Mouse (Mus musculus): ENCODE measurements at regions not wholly inside any gene's neighbourhood (a gene's known extent, or its start where the extent isn't known, plus 50 kb on each side); places are given as distances from the start of the nearest gene placed in this dataset.

DNA sequence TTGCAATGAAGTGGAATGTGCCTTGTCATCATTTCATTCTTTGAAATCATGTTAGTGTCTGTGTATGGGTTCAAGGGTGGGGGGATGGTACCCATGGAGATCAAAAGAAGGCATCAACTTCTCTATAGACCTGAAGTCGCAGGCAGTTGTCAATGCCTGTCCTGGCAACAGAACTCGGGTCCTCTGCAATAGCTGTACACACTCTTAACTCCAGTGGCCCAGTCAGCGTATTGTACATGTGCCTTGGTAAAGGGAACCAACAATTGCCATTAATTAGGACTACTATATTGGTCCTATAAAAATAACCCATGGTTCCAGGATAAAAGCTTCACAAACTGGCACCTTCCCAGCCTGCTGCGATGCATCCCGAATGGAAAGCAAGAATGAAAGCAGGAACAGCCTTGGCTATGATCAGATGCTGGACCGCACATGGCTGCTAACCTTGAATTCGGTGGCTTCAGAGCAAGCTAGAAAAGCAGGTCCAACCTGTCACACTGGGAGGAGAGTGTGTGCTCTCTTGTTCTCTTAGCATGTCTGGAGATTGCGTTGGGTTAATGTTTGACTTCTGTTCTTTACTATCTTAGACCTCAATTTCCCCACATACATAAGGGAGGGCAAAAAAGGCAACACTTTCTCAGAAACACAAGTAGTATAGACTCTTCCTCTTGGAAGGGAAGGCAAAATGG, 107.0 kb downstream of the Nufip1 start:
- H3K27me3 ChIP-seq (ENCODE audit: insufficient read depth, low read length): peaks cover 8% of the 10 kb centered on the region
- no peaks in the 10 kb centered on the region for H3K36me3 ChIP-seq (ENCODE audit: insufficient read depth, low read length)
- no peak overlapping the region for H3K4me3 ChIP-seq (replicated peaks; ENCODE audit: low read length)
- no peaks in the 10 kb centered on the region for H3K9me3 ChIP-seq (ENCODE audit: low read length)
- peaks cover 7% of the 10 kb centered on the region for H3K4me1 ChIP-seq (replicated peaks; ENCODE audit: low read depth, low read length)
- no peak for TF ChIP-seq NANOG (IDR thresholded peaks at IDR 0.05; ENCODE audit: borderline replicate concordance, low read length)
- TF ChIP-seq CTCF (conservative IDR thresholded peaks at IDR 0.05; ENCODE audit: low read length): no peak
- no peak for TF ChIP-seq POU5F1 (IDR thresholded peaks at IDR 0.05; ENCODE audit: borderline replicate concordance, low read length)

- H3K36me3 ChIP-seq (ENCODE audit: insufficient read depth, low read length): no peaks in the 10 kb centered on the region
- H3K9me3 ChIP-seq (ENCODE audit: low read length): no peaks in the 10 kb centered on the region
- H3K4me1 ChIP-seq (replicated peaks; ENCODE audit: low read depth, low read length): peaks cover 7% of the 10 kb centered on the region
- H3K4me3 ChIP-seq (replicated peaks; ENCODE audit: low read length): no peak overlapping the region
- no peak for TF ChIP-seq POU5F1 (IDR thresholded peaks at IDR 0.05; ENCODE audit: borderline replicate concordance, low read length)
- TF ChIP-seq NANOG (IDR thresholded peaks at IDR 0.05; ENCODE audit: borderline replicate concordance, low read length): no peak
- TF ChIP-seq CTCF (conservative IDR thresholded peaks at IDR 0.05; ENCODE audit: low read length): no peak
- peaks cover 5% of the 10 kb centered on the region for H3K27me3 ChIP-seq (ENCODE audit: insufficient read depth, low read length)
These were observed 110.3 kb downstream of the Nufip1 start for GRCm38 (mm10) chr14:76220952-76221351.

DNA sequence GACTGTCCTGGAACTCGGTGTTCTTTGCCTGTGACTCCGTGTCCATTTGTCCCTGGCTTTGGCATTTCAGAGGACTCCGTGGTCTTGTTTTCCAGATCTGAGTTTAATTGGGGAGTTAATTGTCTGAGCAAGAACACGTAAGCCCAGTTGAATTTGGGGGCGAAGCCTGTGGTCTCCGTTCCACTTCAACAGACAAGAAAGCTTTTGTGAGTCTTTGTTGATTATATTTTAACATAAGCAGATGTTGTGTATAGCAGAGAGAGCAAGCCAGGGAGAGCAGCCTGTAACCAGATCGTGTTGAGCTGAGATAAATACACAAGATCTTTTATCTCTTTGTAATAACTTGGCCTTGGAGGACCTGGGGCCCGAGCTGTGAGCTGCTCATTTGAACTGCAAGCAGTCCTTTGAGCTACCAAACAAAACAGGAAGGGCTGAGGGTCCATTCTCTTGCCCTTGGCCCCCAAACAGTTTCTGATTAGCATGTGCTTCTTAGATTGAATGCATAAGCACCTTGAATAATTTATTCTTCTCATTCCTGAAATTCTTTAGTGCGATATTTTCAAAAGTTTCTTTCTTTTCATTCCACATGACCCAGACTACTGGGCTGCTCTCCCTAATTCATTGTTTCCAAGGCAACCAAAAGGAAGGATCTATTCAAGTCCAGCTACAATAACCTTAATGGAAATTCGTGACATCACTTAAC, 111.1 kb downstream of the Nufip1 start:
- no peak overlapping the region for H3K4me3 ChIP-seq (replicated peaks; ENCODE audit: low read length)
- peaks cover 3% of the 10 kb centered on the region for H3K4me1 ChIP-seq (replicated peaks; ENCODE audit: low read depth, low read length)
- no peaks in the 10 kb centered on the region for H3K9me3 ChIP-seq (ENCODE audit: low read length)
- H3K27me3 ChIP-seq (ENCODE audit: insufficient read depth, low read length): peaks cover 2% of the 10 kb centered on the region; the same call in 1 of the 2 replicates
- no peaks in the 10 kb centered on the region for H3K36me3 ChIP-seq (ENCODE audit: insufficient read depth, low read length)
- no peak for TF ChIP-seq POU5F1 (IDR thresholded peaks at IDR 0.05; ENCODE audit: borderline replicate concordance, low read length)
- no peak for TF ChIP-seq CTCF (conservative IDR thresholded peaks at IDR 0.05; ENCODE audit: low read length)
- no peak for TF ChIP-seq NANOG (IDR thresholded peaks at IDR 0.05; ENCODE audit: borderline replicate concordance, low read length)

- Histone ChIP-seq H3K4me3 (replicated peaks; ENCODE audit: low read length) (no peak overlapping the region), H3K4me1 (replicated peaks; ENCODE audit: low read depth, low read length) (no peaks in the 10 kb centered on the region; the same call in 1 of the 2 replicates), H3K9me3 (ENCODE audit: low read length) (no peaks in the 10 kb centered on the region), H3K36me3 (ENCODE audit: insufficient read depth, low read length) (no peaks in the 10 kb centered on the region), H3K27me3 (ENCODE audit: insufficient read depth, low read length) (no peaks in the 10 kb centered on the region)
- TF ChIP-seq NANOG (IDR thresholded peaks at IDR 0.05; ENCODE audit: borderline replicate concordance, low read length) (no peak), CTCF (conservative IDR thresholded peaks at IDR 0.05; ENCODE audit: low read length) (no peak), POU5F1 (IDR thresholded peaks at IDR 0.05; ENCODE audit: borderline replicate concordance, low read length) (no peak)
These were observed 111.6 kb downstream of the Nufip1 start for GRCm38 (mm10) chr14:76222320-76222626.

DNA sequence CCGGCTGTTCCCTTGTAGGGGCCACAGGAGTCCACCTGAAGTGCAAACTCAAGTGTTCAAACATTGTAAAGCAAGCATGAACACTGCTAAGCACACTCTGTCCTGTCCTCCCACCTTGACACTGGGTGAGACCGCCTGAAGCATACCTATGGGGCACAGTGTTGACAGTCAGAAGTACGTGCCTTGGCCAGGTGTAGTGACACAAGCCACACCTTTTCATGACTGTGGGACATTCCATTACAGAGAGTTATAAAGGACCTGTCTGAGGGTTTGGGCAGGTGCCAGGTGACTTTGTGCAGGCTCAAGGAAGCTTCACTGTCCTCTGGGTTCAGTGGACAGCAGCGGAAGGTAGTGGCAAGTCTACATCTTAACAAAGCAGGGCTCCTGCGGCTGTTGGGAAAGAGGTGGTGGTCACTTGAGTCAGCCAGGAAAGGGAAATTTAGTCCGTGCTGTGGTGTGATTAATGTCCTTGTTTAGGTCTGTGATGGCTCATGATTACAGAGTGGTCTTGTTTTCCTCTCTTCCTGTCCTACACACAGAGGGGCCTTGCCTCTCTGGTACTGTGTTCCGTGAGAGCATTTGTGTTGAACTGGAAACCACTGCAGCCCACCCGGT, 112.5 kb downstream of the Nufip1 start:
- H3K36me3 ChIP-seq (ENCODE audit: insufficient read depth, low read length): no peaks in the 10 kb centered on the region
- TF ChIP-seq CTCF (conservative IDR thresholded peaks at IDR 0.05; ENCODE audit: low read length): no peak
- no peak for TF ChIP-seq POU5F1 (IDR thresholded peaks at IDR 0.05; ENCODE audit: borderline replicate concordance, low read length)
- no peak for TF ChIP-seq NANOG (IDR thresholded peaks at IDR 0.05; ENCODE audit: borderline replicate concordance, low read length)
- no peak overlapping the region for H3K4me3 ChIP-seq (replicated peaks; ENCODE audit: low read length)
- no peaks in the 10 kb centered on the region for H3K27me3 ChIP-seq (ENCODE audit: insufficient read depth, low read length)
- no peaks in the 10 kb centered on the region for H3K4me1 ChIP-seq (replicated peaks; ENCODE audit: low read depth, low read length)
- peaks cover 5% of the 10 kb centered on the region; the same call in 1 of the 2 replicates for H3K9me3 ChIP-seq (ENCODE audit: low read length)

- no peaks in the 10 kb centered on the region for H3K4me1 ChIP-seq (replicated peaks; ENCODE audit: low read depth, low read length)
- TF ChIP-seq NANOG (IDR thresholded peaks at IDR 0.05; ENCODE audit: borderline replicate concordance, low read length) (no peak), POU5F1 (IDR thresholded peaks at IDR 0.05; ENCODE audit: borderline replicate concordance, low read length) (no peak), CTCF (conservative IDR thresholded peaks at IDR 0.05; ENCODE audit: low read length) (no peak)
- H3K9me3 ChIP-seq (ENCODE audit: low read length): peaks cover 11% of the 10 kb centered on the region
- H3K4me3 ChIP-seq (replicated peaks; ENCODE audit: low read length): no peak overlapping the region
- no peaks in the 10 kb centered on the region for H3K36me3 ChIP-seq (ENCODE audit: insufficient read depth, low read length)
- H3K27me3 ChIP-seq (ENCODE audit: insufficient read depth, low read length): no peaks in the 10 kb centered on the region
These were observed 113.2 kb downstream of the Nufip1 start for GRCm38 (mm10) chr14:76223903-76224302.

GRCm38 (mm10) chr14:76225532-76225931, 114.8 kb downstream of the Nufip1 start:
- no peaks in the 10 kb centered on the region for H3K36me3 ChIP-seq (ENCODE audit: insufficient read depth, low read length)
- H3K9me3 ChIP-seq (ENCODE audit: low read length): peaks cover 21% of the 10 kb centered on the region
- H3K4me3 ChIP-seq (replicated peaks; ENCODE audit: low read length): no peak overlapping the region
- TF ChIP-seq NANOG (IDR thresholded peaks at IDR 0.05; ENCODE audit: borderline replicate concordance, low read length) (no peak), CTCF (conservative IDR thresholded peaks at IDR 0.05; ENCODE audit: low read length) (no peak), POU5F1 (IDR thresholded peaks at IDR 0.05; ENCODE audit: borderline replicate concordance, low read length) (no peak)
- no peaks in the 10 kb centered on the region for H3K4me1 ChIP-seq (replicated peaks; ENCODE audit: low read depth, low read length)
- H3K27me3 ChIP-seq (ENCODE audit: insufficient read depth, low read length): no peaks in the 10 kb centered on the region

DNA sequence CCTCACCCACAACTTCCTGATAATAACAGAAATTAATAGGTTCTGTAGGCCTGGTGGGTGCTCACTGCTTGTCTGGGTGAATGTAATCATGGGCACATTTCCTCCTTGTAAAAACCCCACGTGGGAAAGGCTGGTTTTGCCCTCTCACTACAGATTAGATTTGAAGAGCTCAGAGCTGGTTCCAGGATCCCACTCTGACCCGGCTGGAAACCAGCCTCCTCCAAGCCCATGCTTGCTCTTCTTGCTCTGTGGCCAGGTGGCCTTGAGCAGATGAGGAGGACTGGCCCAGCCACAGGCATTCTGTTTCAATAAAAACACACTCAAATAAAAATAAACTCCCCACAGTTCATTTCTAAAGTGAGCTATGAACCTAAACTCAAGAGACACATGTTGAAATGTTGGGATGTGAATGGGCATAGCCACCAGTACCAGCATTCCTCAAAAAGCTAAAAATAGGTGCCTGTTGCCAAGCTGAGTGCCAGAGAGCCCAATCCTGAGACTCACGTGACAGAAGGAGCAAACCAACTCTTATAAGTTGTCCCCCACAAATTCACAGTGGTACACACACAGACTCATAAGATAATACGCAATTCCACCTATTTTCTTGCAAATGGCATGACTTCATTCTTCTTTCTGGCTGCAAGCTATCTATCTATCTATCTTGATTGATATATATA, 116.1 kb downstream of the Nufip1 start:
- no peak overlapping the region for H3K4me3 ChIP-seq (replicated peaks; ENCODE audit: low read length)
- H3K36me3 ChIP-seq (ENCODE audit: insufficient read depth, low read length): no peaks in the 10 kb centered on the region
- H3K4me1 ChIP-seq (replicated peaks; ENCODE audit: low read depth, low read length): no peaks in the 10 kb centered on the region
- no peak for TF ChIP-seq POU5F1 (IDR thresholded peaks at IDR 0.05; ENCODE audit: borderline replicate concordance, low read length)
- no peak for TF ChIP-seq NANOG (IDR thresholded peaks at IDR 0.05; ENCODE audit: borderline replicate concordance, low read length)
- no peak for TF ChIP-seq CTCF (conservative IDR thresholded peaks at IDR 0.05; ENCODE audit: low read length)
- H3K27me3 ChIP-seq (ENCODE audit: insufficient read depth, low read length): no peaks in the 10 kb centered on the region
- H3K9me3 ChIP-seq (ENCODE audit: low read length): peaks cover 21% of the 10 kb centered on the region

Measured in E14TG2a.4 (cell line).